Mouse (Mus musculus) kidney, embryonic 15.5 days (tissue): ENCODE data around the gene Igfbp3. TPM values are rescaled to one million over a fixed set of nuclear protein-coding genes. Genes with fewer than 3 reads are reported as not detected.

Experiments used
- ATAC-seq: fragments of 200-750 bp; cut with Nextera tagmentation; replicated peaks from 2 replicates; pipeline ENCODE4 v1.8.0; 2017; ENCODE audit warnings: moderate TSS enrichment; ENCODE audit not compliant: low FRiP score
- H3K27ac ChIP-seq: fragments of 300-500 bp; sonication (generic); 2 replicates; pipeline ENCODE4 v1.5.1; 2015; ENCODE audit warnings: mild to moderate bottlenecking, inconsistent platforms
- H3K27me3 ChIP-seq: fragments of 300-500 bp; sonication (generic); 2 replicates; pipeline ENCODE4 v1.6.1; 2015; ENCODE audit warnings: inconsistent platforms
- H3K36me3 ChIP-seq: fragments of 300-500 bp; sonication (generic); 2 replicates; pipeline ENCODE4 v1.6.1; 2015; ENCODE audit warnings: inconsistent platforms
- H3K4me1 ChIP-seq: fragments of 300-500 bp; sonication (generic); 2 replicates; pipeline ENCODE4 v1.6.1; 2015; ENCODE audit warnings: inconsistent platforms
- H3K4me2 ChIP-seq: fragments of 300-500 bp; sonication (generic); 2 replicates; pipeline ENCODE4 v1.6.1; 2015; ENCODE audit warnings: moderate library complexity, mild to moderate bottlenecking, inconsistent platforms
- H3K4me3 ChIP-seq: fragments of 300-500 bp; sonication (generic); replicated peaks from 2 replicates; pipeline ENCODE4 v1.5.1; 2015; ENCODE audit warnings: mild to moderate bottlenecking, inconsistent platforms
- H3K9ac ChIP-seq: fragments of 300-500 bp; sonication (generic); 2 replicates; pipeline ENCODE4 v1.6.1; 2015; ENCODE audit warnings: mild to moderate bottlenecking, inconsistent platforms
- H3K9me3 ChIP-seq: fragments of 300-500 bp; sonication (generic); replicated peaks from 2 replicates; pipeline ENCODE4 v1.6.1; 2016; ENCODE audit warnings: inconsistent platforms
- WGBS: fragments of 180-500 bp; shearing (Covaris S2); methylation state at CpG from one replicate; pipeline ENCODE4 v1.1.7; 2015; ENCODE audit warnings: mixed read lengths; 5-methylcytosine and 5-hydroxymethylcytosine counted together
- polyA plus RNA-seq: library from polyadenylated mRNA; unstranded; fragments of >200 nt; fragmentation: Nextera tagmentation; extraction: Ambion mirVana; gene quantifications from 2 replicates; pipeline ENCODE4 v1.2.1, GENCODE M21; 2015

Gene Igfbp3
- polyA plus RNA-seq = 82.7 and 90.6 TPM in 2 replicates

DNA sequence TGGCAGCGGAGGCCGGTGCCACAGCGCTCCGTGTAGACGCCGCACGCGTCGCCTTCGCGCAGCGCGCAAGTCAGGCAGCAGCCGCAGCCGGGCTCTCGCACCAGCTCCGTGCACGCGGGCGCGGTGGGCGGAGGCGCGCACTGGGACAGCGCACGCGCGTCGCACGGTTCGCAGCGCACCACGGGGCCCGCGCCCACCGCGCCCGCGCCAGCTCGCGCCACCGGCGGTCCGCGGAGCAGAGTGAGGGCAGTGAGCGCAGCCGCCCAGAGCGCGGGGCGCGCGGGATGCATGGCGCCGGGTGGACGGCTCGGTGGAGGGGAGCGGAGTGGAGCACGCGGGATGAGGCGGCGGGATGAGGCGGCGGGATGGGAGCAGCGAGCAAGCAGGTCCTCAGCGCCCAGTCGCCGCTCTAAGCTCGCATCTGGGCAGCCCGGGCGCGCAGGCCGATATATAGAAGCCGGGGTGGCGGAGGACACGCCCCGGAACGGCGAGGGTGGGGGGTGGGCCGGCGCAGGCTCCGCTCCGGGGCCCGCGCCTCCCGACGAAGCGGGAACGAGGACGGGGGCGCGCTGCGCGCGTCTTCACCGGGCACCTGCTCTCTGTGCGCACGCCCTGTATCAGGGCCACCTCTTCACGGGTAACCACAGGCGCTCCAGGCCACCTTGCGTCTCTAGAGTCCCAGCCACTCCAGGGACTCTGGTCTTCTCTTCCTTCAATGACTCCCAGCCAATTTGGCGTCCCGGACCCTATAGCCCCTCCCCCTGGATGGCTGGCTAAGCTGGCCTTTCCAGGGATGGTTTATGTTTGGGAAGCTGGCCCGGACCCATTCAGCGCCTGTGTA is at the start of gene Igfbp3:
TSS of gene Igfbp3 (minus strand) at position 423 of the 841 bp plus-strand sequence.
- peaks cover 43% of the 10 kb centered on the region for H3K4me1 ChIP-seq

GRCm38 (mm10) chr11:7250870-7251269 is 37.1 kb upstream of the Igfbp3 start:
- Histone ChIP-seq H3K9ac (no peak overlapping the region), H3K9me3 (no peaks in the 10 kb centered on the region), H3K4me2 (no peak overlapping the region), H3K36me3 (no peaks in the 10 kb centered on the region), H3K4me1 (no peaks in the 10 kb centered on the region), H3K27ac (no peak overlapping the region), H3K4me3 (no peak overlapping the region), H3K27me3 (no peaks in the 10 kb centered on the region)
- no peak for ATAC-seq
- 98% methylated on average over 5 of the region's 5 CpGs for WGBS

More for the DNA sequence above, at the start of gene Igfbp3:
- ATAC-seq = peak; percentile 81
- under 1% methylated on average over 104 of the region's 104 CpGs for WGBS
- peak within 1 kb of the TSS; percentile 75 for H3K27ac ChIP-seq
- H3K4me2 ChIP-seq = peak within 1 kb of the TSS; percentile 97
- peaks cover 5% of the 10 kb centered on the region; the same call in 1 of the 2 replicates for H3K36me3 ChIP-seq
- peak within 1 kb of the TSS; percentile 60 for H3K9ac ChIP-seq
- H3K4me3 ChIP-seq = peak within 1 kb of the TSS; percentile 73
- peaks cover 44% of the 10 kb centered on the region for H3K27me3 ChIP-seq
- no peaks in the 10 kb centered on the region for H3K9me3 ChIP-seq

DNA sequence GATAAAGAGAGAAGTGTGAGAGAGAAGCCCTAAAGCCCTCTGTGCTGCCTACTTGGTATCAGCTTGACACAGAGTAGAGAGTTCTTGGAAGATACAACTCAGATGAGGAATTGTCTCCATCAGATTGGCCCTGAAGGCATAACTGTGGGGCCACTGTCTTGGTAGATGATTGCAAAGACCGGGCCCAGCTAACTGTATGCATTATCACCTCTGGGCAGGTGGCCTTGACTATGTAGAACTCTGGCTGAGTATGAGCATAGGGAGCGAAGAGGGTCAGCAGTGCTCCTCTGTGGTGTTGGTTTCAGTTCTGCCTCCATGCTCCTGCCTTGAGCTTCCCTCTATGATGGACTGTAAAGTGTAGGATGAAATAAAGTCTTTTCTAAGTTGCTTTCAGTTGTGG is 36.7 kb upstream of the Igfbp3 start:
- ATAC-seq = no peak
- no peaks in the 10 kb centered on the region for H3K4me1 ChIP-seq
- H3K27ac ChIP-seq = no peak overlapping the region
- H3K4me2 ChIP-seq = no peak overlapping the region
- no peak overlapping the region for H3K4me3 ChIP-seq
- WGBS = 91% methylated on average over 2 of the region's 2 CpGs
- no peaks in the 10 kb centered on the region for H3K9me3 ChIP-seq
- H3K27me3 ChIP-seq = no peaks in the 10 kb centered on the region
- no peaks in the 10 kb centered on the region for H3K36me3 ChIP-seq
- H3K9ac ChIP-seq = no peak overlapping the region

GRCm38 (mm10) chr11:7244782-7245181 is 31.1 kb upstream of the Igfbp3 start:
- no peak for ATAC-seq
- Histone ChIP-seq H3K9ac (no peak overlapping the region), H3K4me3 (no peak overlapping the region), H3K36me3 (no peaks in the 10 kb centered on the region), H3K27ac (no peak overlapping the region), H3K27me3 (no peaks in the 10 kb centered on the region), H3K4me1 (no peaks in the 10 kb centered on the region), H3K9me3 (no peaks in the 10 kb centered on the region), H3K4me2 (no peak overlapping the region)
- 86% methylated on average over 1 of the region's 1 CpGs for WGBS

- H3K9me3 ChIP-seq = no peaks in the 10 kb centered on the region
- H3K36me3 ChIP-seq = no peaks in the 10 kb centered on the region
- no peak overlapping the region for H3K4me3 ChIP-seq
- H3K4me2 ChIP-seq = no peak overlapping the region
- ATAC-seq = no peak
- H3K9ac ChIP-seq = no peak overlapping the region
- WGBS = 80% methylated on average over 4 of the region's 4 CpGs
- no peaks in the 10 kb centered on the region for H3K4me1 ChIP-seq
- no peak overlapping the region for H3K27ac ChIP-seq
- H3K27me3 ChIP-seq = no peaks in the 10 kb centered on the region
These were observed 25.5 kb upstream of the Igfbp3 start for GRCm38 (mm10) chr11:7239041-7239740.

GRCm38 (mm10) chr11:7238546-7238945 is 24.8 kb upstream of the Igfbp3 start:
- Histone ChIP-seq H3K9ac (no peak overlapping the region), H3K4me3 (no peak overlapping the region), H3K27ac (no peak overlapping the region), H3K9me3 (no peaks in the 10 kb centered on the region), H3K4me2 (no peak overlapping the region), H3K27me3 (no peaks in the 10 kb centered on the region), H3K4me1 (no peaks in the 10 kb centered on the region), H3K36me3 (no peaks in the 10 kb centered on the region)
- no peak for ATAC-seq
- WGBS = 93% methylated on average over 6 of the region's 6 CpGs

GRCm38 (mm10) chr11:7237712-7238111 is 24.0 kb upstream of the Igfbp3 start:
- H3K4me1 ChIP-seq = no peaks in the 10 kb centered on the region
- 67% methylated on average over 6 of the region's 6 CpGs for WGBS

GRCm38 (mm10) chr11:7236751-7237150 is 23.0 kb upstream of the Igfbp3 start:
- Histone ChIP-seq H3K9me3 (no peaks in the 10 kb centered on the region), H3K9ac (no peak overlapping the region), H3K27ac (no peak overlapping the region), H3K36me3 (no peaks in the 10 kb centered on the region), H3K4me2 (no peak overlapping the region), H3K27me3 (no peaks in the 10 kb centered on the region), H3K4me1 (no peaks in the 10 kb centered on the region), H3K4me3 (no peak overlapping the region)
- ATAC-seq = no peak
- 91% methylated on average over 2 of the region's 2 CpGs for WGBS

More at GRCm38 (mm10) chr11:7237712-7238111, 24.0 kb upstream of the Igfbp3 start:
- Histone ChIP-seq H3K9ac (no peak overlapping the region), H3K27ac (no peak overlapping the region), H3K4me2 (no peak overlapping the region), H3K4me3 (no peak overlapping the region), H3K27me3 (no peaks in the 10 kb centered on the region), H3K36me3 (no peaks in the 10 kb centered on the region), H3K9me3 (no peaks in the 10 kb centered on the region)
- no peak; the same call in 1 of the 2 replicates for ATAC-seq

- H3K4me3 ChIP-seq = no peak overlapping the region
- no peaks in the 10 kb centered on the region for H3K9me3 ChIP-seq
- H3K27me3 ChIP-seq = no peaks in the 10 kb centered on the region
- no peaks in the 10 kb centered on the region; the same call in 1 of the 2 replicates for H3K4me1 ChIP-seq
- ATAC-seq = peak; percentile 49; the same call in 1 of the 2 replicates
- 79% methylated on average over 3 of the region's 3 CpGs for WGBS
- no peak overlapping the region for H3K4me2 ChIP-seq
- H3K27ac ChIP-seq = no peak overlapping the region; the same call in 1 of the 2 replicates
- H3K9ac ChIP-seq = no peak overlapping the region
- no peaks in the 10 kb centered on the region for H3K36me3 ChIP-seq
These were observed 21.4 kb upstream of the Igfbp3 start for GRCm38 (mm10) chr11:7234981-7235609.

DNA sequence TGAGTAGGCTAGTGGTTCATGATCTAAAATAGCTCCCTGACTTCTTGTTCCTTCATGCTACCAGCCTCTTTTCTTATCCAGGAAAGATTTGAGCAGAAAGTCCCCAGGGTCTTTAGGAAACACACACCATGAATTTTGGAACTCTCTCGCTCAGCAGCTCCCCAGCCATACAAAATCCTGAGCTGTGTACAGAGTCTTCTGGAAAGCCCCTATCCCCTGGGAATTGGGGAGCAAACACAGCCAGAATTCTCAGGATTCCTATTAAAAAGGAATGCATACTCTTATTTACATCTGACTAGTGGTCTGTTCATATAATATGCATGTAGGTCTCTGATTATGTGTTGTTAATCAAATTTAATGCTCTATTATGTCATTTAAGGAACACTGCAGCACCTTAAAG is 20.7 kb upstream of the Igfbp3 start:
- Histone ChIP-seq H3K36me3 (no peaks in the 10 kb centered on the region), H3K9ac (no peak overlapping the region), H3K27me3 (no peaks in the 10 kb centered on the region), H3K27ac (no peak overlapping the region; the same call in 1 of the 2 replicates), H3K4me2 (no peak overlapping the region), H3K4me3 (no peak overlapping the region), H3K4me1 (no peaks in the 10 kb centered on the region; the same call in 1 of the 2 replicates), H3K9me3 (no peaks in the 10 kb centered on the region)
- WGBS = 59% methylated on average over 1 of the region's 1 CpGs
- ATAC-seq = no peak

DNA sequence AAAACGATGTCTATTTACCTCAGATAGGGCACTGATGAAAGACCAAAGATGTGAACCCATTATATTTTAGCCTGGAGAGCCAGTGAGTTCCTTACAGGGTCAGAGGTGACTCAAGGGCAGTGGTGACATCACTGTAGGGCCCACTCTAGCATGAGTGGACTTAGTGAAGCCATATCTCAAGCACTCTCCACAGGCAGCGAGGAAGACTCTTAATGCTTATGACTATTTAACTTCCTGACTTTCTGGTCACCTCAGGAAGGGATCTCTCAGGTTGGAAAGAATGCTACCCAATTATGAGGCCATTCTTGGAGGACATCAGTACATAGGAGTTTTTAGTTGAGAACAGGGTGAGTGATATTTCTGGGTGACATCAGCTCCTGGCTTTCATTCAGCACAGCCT is 19.6 kb upstream of the Igfbp3 start:
- H3K9me3 ChIP-seq = no peaks in the 10 kb centered on the region
- no peaks in the 10 kb centered on the region for H3K36me3 ChIP-seq
- H3K4me3 ChIP-seq = no peak overlapping the region
- H3K4me1 ChIP-seq = no peaks in the 10 kb centered on the region; the same call in 1 of the 2 replicates
- WGBS = 89% methylated on average over 2 of the region's 2 CpGs
- H3K27ac ChIP-seq = no peak overlapping the region
- no peaks in the 10 kb centered on the region for H3K27me3 ChIP-seq
- no peak overlapping the region for H3K4me2 ChIP-seq
- no peak overlapping the region for H3K9ac ChIP-seq
- ATAC-seq = no peak

GRCm38 (mm10) chr11:7231958-7232357 is 18.2 kb upstream of the Igfbp3 start:
- no peak overlapping the region for H3K4me2 ChIP-seq
- H3K9me3 ChIP-seq = no peaks in the 10 kb centered on the region
- no peaks in the 10 kb centered on the region for H3K27me3 ChIP-seq
- ATAC-seq = no peak
- H3K4me1 ChIP-seq = no peaks in the 10 kb centered on the region; the same call in 1 of the 2 replicates
- no peaks in the 10 kb centered on the region for H3K36me3 ChIP-seq
- no peak overlapping the region for H3K9ac ChIP-seq
- H3K27ac ChIP-seq = no peak overlapping the region
- WGBS = 96% methylated on average over 4 of the region's 4 CpGs
- no peak overlapping the region for H3K4me3 ChIP-seq
